Mouse (Mus musculus) embryonic facial prominence, embryonic 15.5 days (tissue): ENCODE data around the gene Olfr394. TPM values are rescaled to one million over a fixed set of nuclear protein-coding genes. Genes with fewer than 3 reads are reported as not detected.
"Not testable (repeated sequence)": the region's sequence is repeated elsewhere in the genome, so short reads cannot be mapped to it uniquely, and the experiment has no call there.

ENCODE experiments used
- ATAC-seq: fragments of 200-750 bp; cut with Nextera tagmentation; 2 replicates; pipeline ENCODE4 v1.8.0; 2017; ENCODE audit warnings: low read depth, moderate TSS enrichment; ENCODE audit not compliant: insufficient number of reproducible peaks, low FRiP score, low TSS enrichment
- H3K27ac ChIP-seq: fragments of 300-500 bp; sonication (generic); replicated peaks from 2 replicates; pipeline ENCODE4 v1.5.1; 2015; ENCODE audit warnings: mild to moderate bottlenecking, inconsistent platforms
- H3K27me3 ChIP-seq: fragments of 300-500 bp; sonication (generic); 2 replicates; pipeline ENCODE4 v1.6.1; 2015; ENCODE audit warnings: inconsistent platforms
- H3K36me3 ChIP-seq: fragments of 300-500 bp; sonication (generic); 2 replicates; pipeline ENCODE4 v1.6.1; 2015; ENCODE audit warnings: mild to moderate bottlenecking, inconsistent platforms
- H3K4me1 ChIP-seq: fragments of 300-500 bp; sonication (generic); 2 replicates; pipeline ENCODE4 v1.6.1; 2015; ENCODE audit warnings: inconsistent platforms
- H3K4me2 ChIP-seq: fragments of 300-500 bp; sonication (generic); replicated peaks from 2 replicates; pipeline ENCODE4 v1.6.1; 2015; ENCODE audit warnings: mild to moderate bottlenecking, inconsistent platforms
- H3K4me3 ChIP-seq: fragments of 300-500 bp; sonication (generic); replicated peaks from 2 replicates; pipeline ENCODE4 v1.5.1; 2015; ENCODE audit warnings: mild to moderate bottlenecking, inconsistent platforms
- H3K9ac ChIP-seq: fragments of 300-500 bp; sonication (generic); 2 replicates; pipeline ENCODE4 v1.6.1; 2015; ENCODE audit warnings: inconsistent platforms
- H3K9me3 ChIP-seq: fragments of 300-500 bp; sonication (generic); replicated peaks from 2 replicates; pipeline ENCODE4 v1.6.1; 2016; ENCODE audit warnings: inconsistent platforms
- WGBS: fragments of 180-500 bp; shearing (Covaris S2); methylation state at CpG from one replicate; pipeline ENCODE4 v1.1.7; 2015; 5-methylcytosine and 5-hydroxymethylcytosine counted together
- polyA plus RNA-seq: library from polyadenylated mRNA; unstranded; fragments of >200 nt; fragmentation: Nextera tagmentation; extraction: Ambion mirVana; gene quantifications from 2 replicates; pipeline ENCODE4 v1.2.1, GENCODE M21; 2015

Gene Olfr394
- not detected in 2 replicates for polyA plus RNA-seq

DNA sequence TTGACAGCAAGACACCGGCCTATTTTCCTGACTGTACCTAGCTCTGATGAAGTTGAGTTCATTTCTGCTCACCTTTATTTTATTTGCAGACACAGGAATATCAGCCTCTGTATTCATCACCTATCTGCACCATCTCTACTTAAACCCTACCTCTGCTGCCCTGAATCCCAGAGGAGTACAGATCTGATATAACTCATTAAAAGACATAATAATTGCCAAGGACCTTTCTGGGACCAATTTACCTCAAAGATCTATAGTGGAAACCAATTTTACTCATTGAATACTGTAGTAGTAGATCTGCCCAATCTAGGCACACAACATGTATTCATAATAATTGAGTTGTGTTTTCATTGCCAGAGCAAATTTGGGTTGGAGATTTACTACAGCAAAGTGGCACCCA, at the start of gene Olfr394:
TSS of gene Olfr394 (minus strand) at position 101 of the 400 bp plus-strand sequence.
- 74% methylated on average over 1 of the region's 1 CpGs for WGBS
- Histone ChIP-seq H3K27me3 (no peaks in the 10 kb centered on the region), H3K27ac (no peak within 1 kb of the TSS), H3K4me3 (no peak within 1 kb of the TSS), H3K9ac (no peak within 1 kb of the TSS), H3K36me3 (no peaks in the 10 kb centered on the region), H3K4me1 (no peaks in the 10 kb centered on the region), H3K4me2 (no peak within 1 kb of the TSS), H3K9me3 (no peaks in the 10 kb centered on the region)
- ATAC-seq, result no peak

DNA sequence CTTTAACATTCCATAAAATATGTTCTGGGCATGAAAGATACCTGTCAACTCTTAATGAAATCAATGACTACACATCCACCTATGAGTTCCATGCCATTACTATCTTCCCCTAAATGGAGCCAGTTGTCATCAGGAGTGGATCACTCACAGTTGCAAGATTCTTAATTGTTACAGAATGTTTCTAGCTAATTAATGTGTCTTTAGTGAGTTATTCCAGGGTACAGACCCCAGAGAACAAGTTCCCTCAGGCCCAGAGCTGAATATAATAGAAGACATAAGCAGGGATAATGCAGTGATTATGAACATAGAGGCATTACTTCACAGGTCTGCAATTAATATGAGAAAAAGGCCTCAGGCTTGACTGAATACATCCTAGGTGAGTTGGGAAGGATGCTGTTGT, 45.8 kb upstream of the Olfr394 start, which contains the start of gene Olfr23:
TSS of gene Olfr23 (plus strand) at position 301 of the 400 bp plus-strand sequence.
- H3K9me3 ChIP-seq, result no peaks in the 10 kb centered on the region
- no peak within 1 kb of the TSS for H3K4me2 ChIP-seq
- no peaks in the 10 kb centered on the region for H3K4me1 ChIP-seq
- no peak within 1 kb of the TSS for H3K27ac ChIP-seq
- no peak within 1 kb of the TSS for H3K9ac ChIP-seq
- H3K27me3 ChIP-seq, result no peaks in the 10 kb centered on the region
- no peak for ATAC-seq
- no peaks in the 10 kb centered on the region for H3K36me3 ChIP-seq
- no peak within 1 kb of the TSS for H3K4me3 ChIP-seq

DNA sequence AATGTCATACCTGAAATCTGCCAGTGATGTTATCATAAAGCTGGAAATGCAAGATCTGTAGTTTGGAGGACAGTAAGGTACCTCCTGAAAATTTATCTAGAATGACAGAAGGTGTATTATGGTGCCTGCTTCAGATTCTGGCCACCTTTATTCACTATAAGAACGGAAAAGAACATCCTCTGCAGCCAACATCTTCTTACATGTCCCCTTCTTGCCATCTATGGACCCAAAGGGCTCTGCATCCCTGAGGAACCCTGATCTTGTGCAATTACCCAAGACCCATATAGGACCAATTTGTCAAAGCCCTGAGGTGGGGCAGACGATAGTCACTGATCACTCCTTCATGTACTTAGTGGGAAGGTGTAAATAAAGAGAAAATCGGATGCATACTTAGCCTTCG, 18.6 kb upstream of the Olfr394 start, which contains the start of gene Olfr395:
TSS of gene Olfr395 (minus strand) at position 101 of the 400 bp plus-strand sequence.
- H3K36me3 ChIP-seq, H3K4me1 ChIP-seq, ATAC-seq, H3K4me2 ChIP-seq, H3K27me3 ChIP-seq, H3K27ac ChIP-seq, H3K4me3 ChIP-seq, H3K9me3 ChIP-seq, H3K9ac ChIP-seq: not testable (repeated sequence)
- 74% methylated on average over 4 of the region's 4 CpGs for WGBS

DNA sequence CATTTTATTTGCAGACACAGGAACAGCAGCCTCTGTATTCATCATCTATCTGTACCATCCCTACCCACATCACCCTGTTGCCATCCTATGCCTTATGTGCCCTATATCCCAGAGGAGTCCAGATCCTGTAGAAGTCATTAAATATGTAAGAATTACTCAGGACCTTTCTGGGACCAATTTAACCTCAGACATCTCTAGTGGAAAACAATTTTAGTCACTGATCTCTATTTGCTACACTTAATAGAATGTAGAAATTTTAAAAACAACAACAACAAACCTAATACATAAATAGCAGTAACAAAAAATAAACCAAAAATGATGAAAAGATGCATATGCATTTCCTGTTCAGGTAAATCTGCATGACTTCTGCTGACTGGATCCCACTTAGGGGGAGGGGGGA, 39.2 kb downstream of the Olfr394 start, which contains the start of gene Olfr393:
TSS of gene Olfr393 (minus strand) at position 101 of the 400 bp plus-strand sequence.
- Histone ChIP-seq H3K4me2 (no peak within 1 kb of the TSS), H3K9me3 (no peaks in the 10 kb centered on the region), H3K4me1 (no peaks in the 10 kb centered on the region), H3K9ac (no peak within 1 kb of the TSS), H3K4me3 (no peak within 1 kb of the TSS), H3K36me3 (no peaks in the 10 kb centered on the region), H3K27me3 (no peaks in the 10 kb centered on the region), H3K27ac (no peak within 1 kb of the TSS)
- ATAC-seq, result no peak

Other genes with a start within 250 kb of the Olfr394 start
- not detected in 2 replicates for gene Zfp735, start 202.0 kb downstream of the Olfr394 start, polyA plus RNA-seq
- not detected in 2 replicates for gene Olfr389, start 110.1 kb downstream of the Olfr394 start, polyA plus RNA-seq
- 0.05 TPM in 1 of 2 replicates, not detected in the other for gene Olfr390, start 107.8 kb downstream of the Olfr394 start, polyA plus RNA-seq
- gene Olfr391-ps, start 87.7 kb downstream of the Olfr394 start, polyA plus RNA-seq, result not detected in 2 replicates
- 0.04 and 0.05 TPM in 2 replicates for gene Olfr392, start 73.7 kb downstream of the Olfr394 start, polyA plus RNA-seq
- gene Olfr393, start 39.3 kb downstream of the Olfr394 start, polyA plus RNA-seq, result 0.25 TPM in 1 of 2 replicates, not detected in the other
- gene Olfr395, start 18.5 kb upstream of the Olfr394 start, polyA plus RNA-seq, result 0.29 TPM in 1 of 2 replicates, not detected in the other
- 0.11 and 0.44 TPM in 2 replicates for gene Olfr23, start 45.9 kb upstream of the Olfr394 start, polyA plus RNA-seq
- 0.04 TPM in 1 of 2 replicates, not detected in the other for gene Olfr397, start 70.0 kb upstream of the Olfr394 start, polyA plus RNA-seq
- not detected in 2 replicates for gene Olfr398, start 99.6 kb upstream of the Olfr394 start, polyA plus RNA-seq
- 0.13 and 0.24 TPM in 2 replicates for gene Olfr139, start 165.8 kb upstream of the Olfr394 start, polyA plus RNA-seq
- gene Olfr399, start 165.8 kb upstream of the Olfr394 start, polyA plus RNA-seq, result 0.18 and 0.57 TPM in 2 replicates
- not detected in 2 replicates for gene Zfp616, start 179.2 kb upstream of the Olfr394 start, polyA plus RNA-seq
- gene Olfr401, start 222.9 kb upstream of the Olfr394 start, polyA plus RNA-seq, result not detected in 2 replicates